Mouse (Mus musculus) lung, postnatal 0 days (tissue): ENCODE measurements around the gene Asic1.

Source experiments
- CTCF ChIP-seq: IDR thresholded peaks from 2 replicates; pipeline ENCODE4 v1.5.1; 2016; ENCODE audit warnings: antibody characterized with exemption, mild to moderate bottlenecking
- EP300 ChIP-seq: IDR thresholded peaks from 2 replicates; pipeline ENCODE4 v1.6.1; 2016; ENCODE audit warnings: antibody characterized with exemption, mild to moderate bottlenecking, control low read depth

- TF ChIP-seq CTCF (no peak), EP300 (no peak)
Measured at GRCm38 (mm10) chr15:99677089-99677488, 6.9 kb downstream of the Asic1 start.
